Mouse (Mus musculus): ENCODE data around the gene Arhgap24.

The Arhgap24 gene

DNA sequence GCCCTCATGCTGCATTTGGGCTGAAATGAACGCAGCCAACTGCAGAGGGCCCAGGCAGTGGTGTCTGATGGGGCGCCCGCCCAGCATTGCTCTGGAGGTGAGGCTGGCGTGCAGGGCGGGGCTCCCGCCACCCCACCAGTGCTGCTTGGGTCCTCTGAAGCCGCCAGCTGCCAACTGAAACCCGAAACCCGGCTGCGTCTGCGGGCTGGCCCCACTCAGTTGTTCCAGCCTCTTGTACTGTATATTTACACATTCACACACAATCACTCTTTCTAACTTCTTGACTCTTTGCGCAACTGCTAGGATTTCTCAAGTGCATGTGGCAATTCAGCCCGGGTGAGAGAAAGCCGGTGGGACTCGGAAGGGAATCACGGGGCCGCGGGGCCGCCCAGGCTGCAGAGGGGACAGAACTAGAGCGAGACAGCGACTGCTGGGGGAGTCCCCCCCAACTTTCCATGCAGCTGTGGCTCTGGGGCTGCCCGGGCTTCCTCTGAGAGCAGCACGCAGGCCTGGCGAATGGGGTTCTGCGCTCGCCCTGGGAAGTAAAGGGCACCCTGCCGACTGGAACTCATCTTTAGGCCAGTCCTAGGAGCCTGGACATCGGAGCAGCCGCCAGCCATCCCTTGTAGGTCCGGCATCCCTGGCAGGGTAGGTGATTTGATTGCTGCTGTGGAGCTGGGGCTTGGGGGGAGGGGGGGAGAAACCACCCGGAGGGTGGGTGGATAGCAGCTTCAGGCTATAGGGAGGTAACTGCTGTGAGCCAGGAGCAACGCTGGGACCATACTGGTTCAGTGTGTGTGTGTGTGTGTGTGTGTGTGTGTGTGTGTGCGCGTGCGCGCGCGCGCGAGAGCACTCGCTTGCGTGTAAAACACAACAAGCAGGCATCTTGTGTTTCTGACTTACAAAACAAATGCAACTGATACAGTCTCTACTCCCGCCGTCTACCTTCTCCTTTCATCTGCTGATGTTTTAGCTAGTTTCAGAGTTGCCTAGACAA is at the start of gene Arhgap24:
Gene Arhgap24, plus strand, starts transcription at position 177 of the 997 bp plus-strand sequence.
- in situ Hi-C loops (cut with MboI; ENCODE audit: unreplicated experiment in 2 of 2): loop anchor here (10.0 to 25.0 kb wide), 4 partner anchors 527 to 1619 kb away; partner anchors contain the start of gene Aff1 (in 2 of the 2)

DNA sequence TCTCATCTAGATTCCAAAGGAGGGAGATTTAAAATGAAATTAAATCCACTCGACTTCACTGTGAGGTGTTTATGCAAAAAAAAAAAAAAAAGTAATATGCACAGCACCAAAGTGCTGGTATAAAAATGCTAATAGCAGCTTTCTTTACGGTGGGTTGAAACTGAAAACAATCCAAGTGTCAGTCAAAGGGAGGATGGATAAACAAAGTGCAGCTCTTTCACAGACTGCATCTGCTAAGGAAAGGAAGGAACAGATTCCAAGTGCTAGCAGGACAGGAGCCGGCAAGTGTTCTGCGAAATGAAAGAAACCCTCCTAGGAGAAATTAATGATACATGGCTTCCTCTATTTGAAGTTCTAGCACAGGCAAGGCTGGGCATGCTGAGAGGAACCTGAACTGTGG is 47.0 kb upstream of the Arhgap24 start:
- in situ Hi-C loops (cut with MboI; ENCODE audit: unreplicated experiment in 2 of 2): no loop called here

DNA sequence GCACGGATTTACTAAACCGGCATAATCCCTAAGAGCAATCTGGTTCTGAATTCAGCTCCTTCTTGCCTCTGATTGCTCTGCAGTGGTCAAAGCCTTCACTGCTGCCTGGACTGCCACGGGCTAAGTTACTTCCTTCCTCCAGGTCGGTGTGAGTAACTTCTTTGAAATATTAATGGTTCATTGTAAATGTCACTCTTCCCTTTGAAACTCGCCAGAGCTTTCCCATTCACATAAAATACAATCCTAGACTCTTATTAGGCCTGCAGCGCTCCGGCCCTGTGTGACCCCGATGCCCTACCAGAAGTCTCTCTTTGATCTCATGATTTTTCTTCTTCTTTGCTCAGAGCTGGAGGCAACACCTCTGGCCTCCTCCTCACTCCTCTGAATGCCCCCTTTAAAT is 44.6 kb upstream of the Arhgap24 start:
- in situ Hi-C loops (cut with MboI; ENCODE audit: unreplicated experiment in 2 of 2): no loop called here

DNA sequence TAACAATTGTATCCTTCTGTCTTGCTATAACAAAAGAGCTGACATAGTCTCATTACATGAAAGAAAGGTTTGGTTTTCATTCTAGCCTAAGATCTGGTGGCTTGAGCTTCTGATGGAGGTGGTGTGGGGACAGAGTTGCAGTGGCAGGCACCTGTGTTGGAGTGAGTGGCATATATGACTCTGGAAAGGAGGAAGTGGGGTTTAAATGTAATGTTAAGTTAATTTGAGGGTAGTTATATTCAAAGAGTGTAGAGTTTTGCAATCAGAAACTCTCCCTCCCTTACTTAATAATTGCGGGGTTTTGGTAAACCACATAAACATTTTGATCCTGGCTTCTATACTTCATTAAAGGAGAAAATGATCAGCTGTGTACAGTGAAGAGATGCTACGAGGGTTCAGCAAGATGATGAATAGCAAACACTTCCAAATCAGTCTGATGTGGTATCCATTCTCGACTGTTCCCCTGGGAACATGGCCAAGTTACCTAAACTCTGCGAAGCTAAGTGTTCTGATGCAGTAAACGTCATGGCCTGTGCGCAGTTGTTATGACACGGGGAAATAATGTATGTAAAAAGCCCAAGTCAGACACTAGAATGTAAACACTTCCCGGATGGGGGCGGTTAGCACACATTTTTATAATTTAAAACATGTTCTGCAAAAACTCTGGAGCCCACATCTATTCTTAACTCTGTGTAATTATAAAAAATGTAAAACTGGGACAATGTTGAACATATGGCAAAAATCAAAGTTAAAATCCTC is 41.9 kb upstream of the Arhgap24 start:
- in situ Hi-C loops (cut with MboI; ENCODE audit: unreplicated experiment in 2 of 2): no loop called here

DNA sequence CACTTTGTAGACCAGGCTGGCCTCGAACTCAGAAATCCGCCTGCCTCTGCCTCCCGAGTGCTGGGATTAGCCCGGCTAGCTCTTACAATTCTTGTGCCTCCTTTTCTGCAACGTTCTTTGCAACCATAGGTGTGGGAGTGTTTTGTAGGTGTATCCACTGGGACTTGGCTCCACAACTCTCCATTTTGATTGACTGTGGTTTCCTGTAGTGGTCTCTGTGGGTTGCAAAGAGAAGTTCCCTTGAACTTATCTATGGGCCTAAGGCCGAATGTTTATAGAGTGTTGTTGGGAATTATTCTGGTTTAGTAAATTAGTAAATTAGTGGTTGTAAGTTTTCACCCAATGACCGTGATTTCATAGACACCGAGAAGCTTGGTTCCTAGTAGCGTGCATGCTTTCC is 33.8 kb upstream of the Arhgap24 start:
- in situ Hi-C loops (cut with MboI; ENCODE audit: unreplicated experiment in 2 of 2): no loop called here

DNA sequence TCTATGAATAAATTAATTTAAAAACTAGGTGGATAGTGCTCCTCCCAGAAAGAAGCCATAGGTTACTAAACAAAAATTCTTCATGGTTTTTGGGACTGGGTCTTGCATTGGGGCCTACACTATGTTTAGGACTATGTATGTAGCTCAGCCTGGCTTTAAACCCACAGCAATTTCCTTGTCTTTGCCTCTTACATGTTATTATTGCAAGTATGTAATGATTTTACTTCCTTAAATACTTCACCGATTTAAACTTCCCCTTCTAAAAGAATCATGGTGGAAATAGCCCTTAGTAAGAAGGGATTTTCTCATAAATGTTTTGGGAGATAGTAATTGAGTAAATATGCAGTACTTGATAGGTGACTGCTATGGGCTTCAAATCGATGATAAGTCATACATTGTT is 30.3 kb upstream of the Arhgap24 start:
- in situ Hi-C loops (cut with MboI; ENCODE audit: unreplicated experiment in 2 of 2): no loop called here

DNA sequence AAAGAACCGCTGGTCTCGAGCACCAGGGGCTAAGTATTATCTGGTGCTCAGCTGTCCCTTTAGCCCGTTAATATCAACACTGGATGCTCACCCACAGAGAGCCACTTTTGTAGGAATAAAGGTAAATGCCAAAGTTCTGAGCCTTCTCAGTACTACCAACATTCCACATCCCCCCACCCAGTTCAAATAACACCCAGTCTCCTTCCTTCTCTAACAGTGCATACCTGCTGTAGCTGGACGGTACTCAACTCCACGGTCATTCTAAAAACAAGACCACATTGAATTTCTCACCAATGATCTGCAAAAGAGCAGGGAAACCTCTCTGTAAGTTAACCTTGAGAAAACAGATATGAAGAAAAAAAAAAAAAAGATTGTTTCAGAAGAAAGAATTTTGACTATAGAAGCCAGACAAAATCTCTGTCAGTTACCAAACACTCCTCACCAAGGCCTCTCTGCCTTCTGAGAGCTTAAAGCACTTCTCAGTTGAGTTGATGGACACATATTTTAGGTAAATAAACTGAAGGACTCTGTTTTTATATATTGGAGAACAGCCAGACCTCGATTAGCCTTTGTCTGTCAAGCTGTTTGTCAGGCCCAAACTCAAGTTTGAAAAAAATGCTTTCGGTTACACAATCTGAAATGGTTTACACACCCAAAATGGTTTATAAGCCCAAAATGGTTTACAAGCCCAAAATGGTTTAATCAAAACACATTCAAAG is 29.0 kb upstream of the Arhgap24 start:
- in situ Hi-C loops (cut with MboI; ENCODE audit: unreplicated experiment in 2 of 2): no loop called here

DNA sequence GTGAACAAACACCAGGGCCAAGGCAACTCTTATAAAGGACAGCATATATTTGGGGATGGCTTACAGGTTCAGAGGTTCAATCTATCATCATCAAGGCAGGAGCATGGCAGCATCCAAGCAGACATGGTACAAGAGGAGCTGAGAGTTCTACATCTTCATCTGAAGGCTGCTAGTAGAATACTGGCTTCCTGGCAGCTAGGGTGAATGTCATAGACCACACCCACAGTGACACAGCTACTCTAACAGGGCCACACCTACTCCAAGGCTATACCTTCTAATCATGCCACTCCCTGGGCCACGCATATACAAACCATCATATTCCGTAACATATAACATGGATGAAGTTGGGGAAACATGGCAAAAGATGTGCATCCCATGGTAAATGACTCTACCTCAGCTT is 27.9 kb upstream of the Arhgap24 start:
- in situ Hi-C loops (cut with MboI; ENCODE audit: unreplicated experiment in 2 of 2): no loop called here

DNA sequence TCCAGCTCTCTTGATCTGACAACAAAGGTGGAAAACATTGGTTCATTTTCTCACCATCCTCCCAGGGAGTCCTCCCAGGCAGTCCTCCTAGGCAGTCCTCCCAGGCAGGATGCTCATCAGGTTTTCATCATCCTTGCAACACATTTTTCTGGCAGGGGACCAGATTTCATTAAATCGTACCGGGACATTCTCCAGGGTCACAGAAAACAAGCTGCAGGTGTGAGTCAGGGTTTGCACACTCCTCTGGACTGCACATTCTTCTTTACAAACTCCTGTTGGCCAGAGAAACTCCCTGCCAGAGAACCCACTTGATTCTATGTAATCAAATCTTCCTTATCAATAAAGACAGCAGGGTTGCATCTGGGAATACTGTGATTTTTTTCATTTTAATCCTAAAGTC is 25.9 kb upstream of the Arhgap24 start:
- in situ Hi-C loops (cut with MboI; ENCODE audit: unreplicated experiment in 2 of 2): no loop called here

DNA sequence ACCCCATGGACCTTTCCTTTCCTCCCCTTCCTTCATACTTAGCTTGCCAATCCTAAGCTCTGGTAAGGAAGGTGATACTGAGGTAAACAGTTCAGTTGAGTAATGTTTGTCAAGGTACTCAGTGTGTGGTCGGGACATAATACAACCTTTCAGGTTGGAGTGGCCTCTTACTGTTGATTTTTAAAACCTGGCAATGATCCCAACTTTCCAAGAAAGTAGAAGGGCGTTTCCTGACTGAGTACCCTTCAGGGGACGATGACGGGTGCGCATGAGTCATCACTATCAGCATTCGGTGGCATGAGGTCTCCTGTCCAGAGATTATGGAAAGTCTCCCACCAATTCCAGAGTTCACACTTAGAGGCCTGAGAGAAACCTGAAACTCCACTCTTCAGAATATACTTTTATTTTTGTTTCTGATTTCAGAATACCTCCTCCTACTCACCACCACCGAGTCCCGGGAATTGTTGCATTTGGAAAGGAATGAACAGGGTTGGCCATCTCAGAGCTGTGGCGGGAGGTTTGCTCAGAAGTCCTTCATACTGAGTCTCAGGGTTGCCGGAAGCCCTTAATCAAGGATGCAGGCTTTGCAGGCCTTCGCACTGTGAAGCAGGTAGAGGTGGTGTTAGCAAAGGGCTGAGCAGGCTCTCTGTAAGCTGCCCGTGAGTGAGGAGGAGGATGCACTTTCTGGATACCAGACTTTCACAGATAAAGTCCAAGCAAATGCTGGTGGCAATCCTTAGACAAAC is 20.6 kb upstream of the Arhgap24 start:
- in situ Hi-C loops (cut with MboI; ENCODE audit: unreplicated experiment in 2 of 2): no loop called here

DNA sequence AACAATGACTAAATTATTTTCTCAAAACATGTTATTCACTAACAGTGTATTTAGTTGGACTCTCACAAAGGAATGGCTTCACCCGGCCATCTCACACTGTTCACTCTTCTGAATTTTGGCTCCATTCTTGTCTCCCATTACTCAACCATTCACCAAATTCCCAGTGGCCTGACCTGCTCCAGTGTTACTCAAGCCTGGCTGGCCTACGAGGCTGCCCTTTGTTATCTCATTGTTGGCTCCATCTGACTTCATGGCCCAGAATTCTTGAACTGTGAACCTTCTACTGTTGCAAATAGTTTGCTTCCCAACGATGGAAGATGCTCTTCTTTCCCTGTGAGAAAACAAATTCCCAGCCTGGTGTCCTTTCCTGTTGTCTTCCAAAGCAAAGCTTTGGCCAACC is 18.2 kb upstream of the Arhgap24 start:
- in situ Hi-C loops (cut with MboI; ENCODE audit: unreplicated experiment in 2 of 2): no loop called here

DNA sequence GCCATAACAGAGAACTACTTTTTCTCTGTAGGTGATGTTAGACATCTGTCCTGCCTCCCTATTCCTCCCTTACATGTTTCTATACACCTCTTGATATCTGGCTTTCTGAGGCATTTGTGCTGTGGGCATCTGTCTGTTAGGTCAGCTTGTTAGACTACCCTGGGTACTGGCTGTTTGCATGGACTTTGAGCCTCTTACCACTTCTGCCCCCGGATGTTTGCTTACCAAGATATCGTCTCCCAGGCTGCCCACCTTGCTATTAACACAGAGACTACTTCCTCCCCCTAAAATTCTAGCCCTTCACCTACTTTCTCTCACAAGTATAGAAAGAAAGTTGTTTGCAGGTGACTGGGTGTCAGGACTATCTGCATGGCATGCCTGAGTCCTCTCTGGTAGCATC is 15.8 kb upstream of the Arhgap24 start:
- in situ Hi-C loops (cut with MboI; ENCODE audit: unreplicated experiment in 2 of 2): no loop called here

DNA sequence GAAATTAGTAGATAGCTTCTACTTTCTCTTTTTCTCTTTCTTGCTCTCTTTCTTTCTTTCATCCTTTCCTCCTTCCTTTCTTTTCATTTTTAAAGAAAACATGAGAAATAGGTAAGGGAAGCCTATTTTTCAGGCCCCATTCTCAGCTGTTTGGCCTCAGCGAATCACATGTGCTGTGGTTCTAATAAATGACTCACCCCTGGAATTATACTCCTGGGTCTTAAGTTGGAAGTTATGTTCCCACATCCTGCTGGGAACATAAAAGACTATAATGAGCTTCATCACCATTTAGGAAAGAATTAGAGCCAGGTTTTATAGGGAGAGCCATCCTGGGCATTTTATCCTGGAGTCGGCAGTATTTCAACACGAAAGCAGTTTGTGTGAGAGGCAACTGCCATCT is 12.9 kb upstream of the Arhgap24 start:
- in situ Hi-C loops (cut with MboI; ENCODE audit: unreplicated experiment in 2 of 2): no loop called here

DNA sequence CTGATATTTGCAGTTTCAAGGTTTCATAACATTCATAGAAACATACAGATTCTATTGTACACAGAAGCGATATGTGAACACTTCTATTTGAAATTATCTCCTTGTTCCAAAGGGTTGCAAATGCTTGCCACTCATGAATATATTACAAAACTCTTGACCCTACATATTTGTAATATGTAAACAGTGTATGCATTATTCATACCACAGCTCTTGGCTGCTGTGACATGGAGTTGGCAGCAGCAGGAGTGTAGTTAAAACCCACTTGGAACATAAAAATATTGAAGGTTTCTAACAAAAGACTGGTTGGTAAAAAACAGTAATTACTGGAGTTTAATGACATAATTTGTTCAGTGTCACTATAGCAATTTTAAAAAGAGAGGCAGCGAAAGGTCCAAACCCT is 10.9 kb upstream of the Arhgap24 start:
- in situ Hi-C loops (cut with MboI; ENCODE audit: unreplicated experiment in 2 of 2): no loop called here

DNA sequence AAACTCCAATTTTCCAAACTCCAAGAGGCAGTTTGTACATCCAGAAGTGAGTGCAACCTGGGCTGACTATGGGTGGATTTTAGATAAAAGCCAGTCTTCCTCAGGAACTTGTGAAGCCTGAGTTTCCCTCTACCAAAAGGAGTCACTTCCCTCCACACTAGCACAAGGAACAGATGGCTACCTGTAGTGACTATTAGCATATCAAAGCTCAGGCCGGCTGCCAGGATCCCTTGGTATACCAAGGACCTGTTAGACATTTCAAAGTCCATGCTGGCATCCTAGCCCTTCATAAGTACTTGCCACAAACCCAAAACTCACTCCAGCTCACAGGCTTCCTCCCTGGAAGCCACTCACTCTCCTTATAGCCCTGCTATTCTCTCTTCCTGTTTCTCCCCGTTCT is 3.1 kb upstream of the Arhgap24 start:
- in situ Hi-C loops (cut with MboI; ENCODE audit: unreplicated experiment in 2 of 2): loop anchor here (25.0 kb wide), 3 partner anchors 541 to 1616 kb away; partner anchors contain the start of gene Aff1 (in 2 of the 2)

DNA sequence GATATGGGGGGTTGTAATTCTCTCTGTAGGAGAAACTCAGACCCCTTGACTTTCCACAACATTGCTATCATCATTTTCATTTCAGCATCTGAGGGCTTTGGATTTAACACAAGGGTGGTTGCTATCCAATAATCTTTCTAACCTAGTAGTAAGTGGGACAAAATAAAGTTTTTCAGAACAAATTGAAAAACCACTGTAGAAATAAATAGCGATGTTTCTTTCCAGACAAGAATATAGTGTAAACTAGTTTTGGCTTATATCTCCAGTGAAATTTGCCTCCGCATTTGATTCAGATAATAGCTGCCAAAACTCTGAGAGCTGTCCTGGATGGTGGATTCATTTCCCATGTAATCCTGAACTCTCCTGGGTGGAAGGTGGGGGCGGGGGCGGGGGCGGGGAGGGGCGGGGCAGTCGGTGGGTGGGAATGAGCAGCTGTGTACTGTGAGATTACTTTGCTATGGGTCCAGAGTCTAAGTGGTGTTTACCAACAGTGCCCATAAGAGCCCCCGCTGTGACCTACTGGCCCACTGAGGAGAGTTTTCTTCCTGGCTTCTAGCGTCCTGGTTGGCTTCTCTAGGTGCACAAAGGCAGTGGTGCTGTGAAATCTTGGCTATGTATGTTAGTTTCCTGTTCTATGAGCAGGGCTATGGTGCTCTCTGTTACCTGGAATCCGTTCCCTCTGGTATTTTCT is 2.2 kb downstream of the Arhgap24 start:
- in situ Hi-C loops (cut with MboI; ENCODE audit: unreplicated experiment in 2 of 2): loop anchor here (10.0 to 25.0 kb wide), 4 partner anchors 529 to 1621 kb away; partner anchors contain the start of gene Aff1 (in 2 of the 2)

DNA sequence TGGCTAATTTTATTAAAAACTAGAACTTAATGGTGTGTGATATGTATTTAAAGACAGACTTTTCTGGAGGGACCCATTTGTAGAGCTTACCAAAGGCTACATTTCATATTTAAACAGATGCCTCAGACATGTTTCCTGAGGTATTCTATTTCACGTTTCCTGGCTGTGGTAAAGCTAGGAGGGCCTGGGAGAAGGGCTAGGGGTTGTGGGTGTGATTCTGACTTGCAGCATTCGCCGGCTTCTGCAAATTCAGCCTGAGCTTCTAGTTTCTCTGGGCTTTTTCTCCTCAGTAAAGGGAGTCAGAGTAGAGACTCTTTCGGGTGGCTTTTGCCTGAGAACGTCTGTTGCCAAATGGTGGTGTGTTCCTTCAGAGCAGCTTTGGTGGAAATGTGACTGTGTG is 10.4 kb downstream of the Arhgap24 start:
- in situ Hi-C loops (cut with MboI; ENCODE audit: unreplicated experiment in 2 of 2): loop anchor here (25.0 kb wide), 3 partner anchors 554 to 1629 kb away; partner anchors contain the start of gene Aff1 (in 2 of the 2)

DNA sequence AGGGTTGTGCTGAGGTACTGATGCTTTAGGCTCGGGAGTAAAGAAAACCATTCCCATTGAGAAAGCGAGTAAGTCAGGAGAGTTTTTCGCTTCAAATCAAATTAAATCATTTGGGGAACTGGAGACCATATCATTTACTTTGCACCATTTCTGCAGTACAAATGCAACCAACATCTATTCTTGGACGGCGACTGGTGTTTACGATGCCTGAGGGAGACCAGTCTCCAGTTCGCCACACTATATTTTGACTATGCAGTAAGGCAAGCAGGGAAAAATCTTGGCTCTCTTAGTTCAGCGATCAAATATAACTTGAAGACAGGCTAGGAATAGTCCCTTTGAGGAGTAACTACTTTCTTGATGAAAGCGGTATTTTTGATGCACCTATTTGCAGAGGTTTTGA is 11.0 kb downstream of the Arhgap24 start:
- in situ Hi-C loops (cut with MboI; ENCODE audit: unreplicated experiment in 2 of 2): loop anchor here (25.0 kb wide), 3 partner anchors 555 to 1630 kb away; partner anchors contain the start of gene Aff1 (in 2 of the 2)

DNA sequence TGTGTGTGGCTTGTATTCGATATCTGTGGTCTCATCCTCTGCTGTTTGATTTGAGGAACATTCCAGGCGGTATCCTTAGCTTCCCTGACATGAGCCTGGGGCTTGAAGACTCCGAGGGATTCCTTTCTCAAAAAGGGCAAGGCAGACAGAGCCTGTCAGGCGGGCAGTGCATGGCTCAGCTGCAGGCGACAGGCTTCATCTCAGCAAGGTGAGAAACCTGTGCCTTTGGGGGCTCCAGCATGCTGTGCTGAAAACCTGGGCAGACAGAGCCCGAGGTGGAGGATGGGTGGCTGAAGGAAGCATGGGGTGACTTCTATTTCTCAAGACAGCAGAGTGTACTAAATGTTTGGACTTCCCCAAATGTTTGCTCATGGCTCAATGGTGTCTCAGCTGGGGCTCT is 13.6 kb downstream of the Arhgap24 start:
- in situ Hi-C loops (cut with MboI; ENCODE audit: unreplicated experiment in 2 of 2): loop anchor here (5.0 to 25.0 kb wide), 4 partner anchors 197 to 1633 kb away; partner anchors contain the start of gene Aff1 (in 2 of the 2)

All from v-Abl transformed pro-B cells (cell line).